23 mouse cellular contexts compared by ENCODE assay signal in the genomic region with DNA sequence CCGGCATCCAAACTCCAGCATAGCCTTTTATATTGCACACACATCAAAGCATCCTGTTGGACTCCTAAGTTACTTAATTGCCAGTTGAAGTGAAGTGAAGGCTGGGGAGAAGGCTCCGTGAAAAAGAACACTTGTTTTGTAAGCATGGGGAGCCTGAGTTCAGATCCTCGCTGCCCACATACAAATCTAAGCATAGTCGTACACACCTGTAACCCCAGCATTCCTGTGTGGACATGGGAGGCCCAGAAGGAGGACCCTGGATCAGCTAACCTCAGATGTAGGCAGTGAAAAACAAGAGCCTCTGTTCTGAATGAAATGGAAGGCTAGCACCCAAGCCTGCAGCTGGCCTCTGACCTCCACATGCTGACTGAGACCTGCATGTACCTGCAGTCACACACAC.
"Had no signal": no experiment of that assay in that cellular context is flagged by ENCODE, and none has a peak within 500 bp of the region (broad histone marks: within the 10 kb centered on the region; RNA-seq: fewer than 3 reads in every experiment).

No protein-coding gene starts in this region.

- H3K9ac ChIP-seq: limb, embryonic 13.5 days; liver, embryonic 12.5 days; liver, embryonic 15.5 days; lung, embryonic 15.5 days; midbrain, embryonic 15.5 days; neural tube, embryonic 12.5 days; neural tube, embryonic 15.5 days had no signal

- H3K9me3 ChIP-seq: limb, embryonic 10.5 days; limb, embryonic 13.5 days; liver, embryonic 12.5 days; liver, embryonic 15.5 days; lung, embryonic 15.5 days; midbrain, embryonic 15.5 days; neural tube, embryonic 12.5 days; neural tube, embryonic 15.5 days had no signal

- H3K27ac ChIP-seq: layer of hippocampus, adult 2 months; limb, embryonic 13.5 days; liver, embryonic 12.5 days; liver, embryonic 15.5 days; lung, embryonic 15.5 days; midbrain, embryonic 15.5 days; neural tube, embryonic 12.5 days; neural tube, embryonic 15.5 days; stomach, postnatal 0 days had no signal

- H3K27me3 ChIP-seq: limb, embryonic 13.5 days; liver, embryonic 12.5 days; liver, embryonic 15.5 days; lung, embryonic 15.5 days; midbrain, embryonic 15.5 days; neural tube, embryonic 12.5 days; neural tube, embryonic 15.5 days had no signal

- H3K4me1 ChIP-seq: liver, embryonic 12.5 days; liver, embryonic 15.5 days; lung, embryonic 15.5 days; midbrain, embryonic 15.5 days; neural tube, embryonic 12.5 days had no signal

- H3K4me2 ChIP-seq: limb, embryonic 13.5 days; liver, embryonic 12.5 days; liver, embryonic 15.5 days; lung, embryonic 15.5 days; midbrain, embryonic 11.5 days; midbrain, embryonic 15.5 days; neural tube, embryonic 12.5 days; neural tube, embryonic 15.5 days had no signal

- H3K36me3 ChIP-seq: limb, embryonic 13.5 days; lung, embryonic 15.5 days; midbrain, embryonic 15.5 days; neural tube, embryonic 12.5 days; neural tube, embryonic 15.5 days had no signal

- ATAC-seq: liver, embryonic 12.5 days had no signal

- DNase-seq: kidney, postnatal 25 days; layer of hippocampus, adult 9-11 months; liver; lung, adult 18-20 months; lung, postnatal 10 days; lung, postnatal 4 days; right cerebral cortex, adult 18-20 months; right cerebral cortex, postnatal 14 days; right cerebral cortex, postnatal 4 days; thymus, adult 2 months; thymus, postnatal 14 days; thymus, postnatal 4 days had no signal

- H3K4me3 ChIP-seq: layer of hippocampus, adult 2 months; limb, embryonic 10.5 days; limb, embryonic 13.5 days; liver, embryonic 12.5 days; liver, embryonic 15.5 days; lung, embryonic 15.5 days; midbrain, embryonic 15.5 days; neural tube, embryonic 12.5 days; neural tube, embryonic 15.5 days had no signal
